Mouse (Mus musculus): ENCODE results near the gene Gm45785. TPM values are rescaled to one million over a fixed set of nuclear protein-coding genes. Genes with fewer than 3 reads are reported as not detected.

Gene Gm45785
- polyA plus RNA-seq, 1 experiment from 2014 or later: 0.18 TPM

GRCm38 (mm10) chr7:140860728-140861127 is 4.6 kb upstream of the Gm45785 start:
- Histone ChIP-seq H3K9ac (ENCODE audit: low read depth, low read length) (no peak overlapping the region), H3K27ac (no peak overlapping the region), H3K4me1 (replicated peaks; ENCODE audit: insufficient read depth, low read length) (peaks cover 10% of the 10 kb centered on the region; the same call in 1 of the 2 replicates), H3K4me3 (replicated peaks; ENCODE audit: low read depth, low read length) (no peak overlapping the region), H3K36me3 (ENCODE audit: insufficient read depth, low read length) (peaks cover 42% of the 10 kb centered on the region), H3K9me3 (replicated peaks; ENCODE audit: low read length) (no peaks in the 10 kb centered on the region), H3K4me2 (ENCODE audit: low read length) (no peak overlapping the region), H3K27me3 (ENCODE audit: insufficient read depth, low read length) (no peaks in the 10 kb centered on the region)
- DNase-seq (ENCODE audit: low spot score) (no peak), ATAC-seq (replicated peaks; ENCODE audit: low FRiP score, low read depth) (no peak)
- WGBS: 89% methylated on average over 5 of the region's 5 CpGs
- TF ChIP-seq CTCF (IDR thresholded peaks at IDR 0.05; ENCODE audit: low read depth): no peak

- no peak for ATAC-seq (replicated peaks; ENCODE audit: low FRiP score, low read depth)
- Histone ChIP-seq H3K27ac (no peak overlapping the region), H3K36me3 (ENCODE audit: insufficient read depth, low read length) (peaks cover 42% of the 10 kb centered on the region), H3K4me1 (replicated peaks; ENCODE audit: insufficient read depth, low read length) (peaks cover 17% of the 10 kb centered on the region; the same call in 1 of the 2 replicates), H3K4me2 (ENCODE audit: low read length) (no peak overlapping the region), H3K27me3 (ENCODE audit: insufficient read depth, low read length) (no peaks in the 10 kb centered on the region), H3K9me3 (replicated peaks; ENCODE audit: low read length) (no peaks in the 10 kb centered on the region), H3K4me3 (replicated peaks; ENCODE audit: low read depth, low read length) (no peak overlapping the region), H3K9ac (ENCODE audit: low read depth, low read length) (no peak overlapping the region)
- 76% methylated on average over 6 of the region's 6 CpGs for WGBS
- no peak for TF ChIP-seq CTCF (IDR thresholded peaks at IDR 0.05; ENCODE audit: low read depth)
- DNase-seq (ENCODE audit: low spot score): no peak
Measured at GRCm38 (mm10) chr7:140859997-140860396, 3.9 kb upstream of the Gm45785 start.

- H3K27me3 ChIP-seq (ENCODE audit: insufficient read depth, low read length): no peaks in the 10 kb centered on the region
- no peak overlapping the region for H3K27ac ChIP-seq
- peak overlapping the region; percentile 90 for H3K9ac ChIP-seq (ENCODE audit: low read depth, low read length)
- DNase-seq (ENCODE audit: low spot score): no peak
- H3K36me3 ChIP-seq (ENCODE audit: insufficient read depth, low read length): peaks cover 34% of the 10 kb centered on the region
- H3K4me2 ChIP-seq (ENCODE audit: low read length): peak overlapping the region; percentile 97
- no peaks in the 10 kb centered on the region for H3K9me3 ChIP-seq (replicated peaks; ENCODE audit: low read length)
- no peak for ATAC-seq (replicated peaks; ENCODE audit: low FRiP score, low read depth)
- no peak for TF ChIP-seq CTCF (IDR thresholded peaks at IDR 0.05; ENCODE audit: low read depth)
- peaks cover 18% of the 10 kb centered on the region; the same call in 1 of the 2 replicates for H3K4me1 ChIP-seq (replicated peaks; ENCODE audit: insufficient read depth, low read length)
- H3K4me3 ChIP-seq (replicated peaks; ENCODE audit: low read depth, low read length): no peak overlapping the region
- WGBS: 95% methylated on average over 8 of the region's 8 CpGs
Measured at GRCm38 (mm10) chr7:140858746-140859145, 2.6 kb upstream of the Gm45785 start.

DNA sequence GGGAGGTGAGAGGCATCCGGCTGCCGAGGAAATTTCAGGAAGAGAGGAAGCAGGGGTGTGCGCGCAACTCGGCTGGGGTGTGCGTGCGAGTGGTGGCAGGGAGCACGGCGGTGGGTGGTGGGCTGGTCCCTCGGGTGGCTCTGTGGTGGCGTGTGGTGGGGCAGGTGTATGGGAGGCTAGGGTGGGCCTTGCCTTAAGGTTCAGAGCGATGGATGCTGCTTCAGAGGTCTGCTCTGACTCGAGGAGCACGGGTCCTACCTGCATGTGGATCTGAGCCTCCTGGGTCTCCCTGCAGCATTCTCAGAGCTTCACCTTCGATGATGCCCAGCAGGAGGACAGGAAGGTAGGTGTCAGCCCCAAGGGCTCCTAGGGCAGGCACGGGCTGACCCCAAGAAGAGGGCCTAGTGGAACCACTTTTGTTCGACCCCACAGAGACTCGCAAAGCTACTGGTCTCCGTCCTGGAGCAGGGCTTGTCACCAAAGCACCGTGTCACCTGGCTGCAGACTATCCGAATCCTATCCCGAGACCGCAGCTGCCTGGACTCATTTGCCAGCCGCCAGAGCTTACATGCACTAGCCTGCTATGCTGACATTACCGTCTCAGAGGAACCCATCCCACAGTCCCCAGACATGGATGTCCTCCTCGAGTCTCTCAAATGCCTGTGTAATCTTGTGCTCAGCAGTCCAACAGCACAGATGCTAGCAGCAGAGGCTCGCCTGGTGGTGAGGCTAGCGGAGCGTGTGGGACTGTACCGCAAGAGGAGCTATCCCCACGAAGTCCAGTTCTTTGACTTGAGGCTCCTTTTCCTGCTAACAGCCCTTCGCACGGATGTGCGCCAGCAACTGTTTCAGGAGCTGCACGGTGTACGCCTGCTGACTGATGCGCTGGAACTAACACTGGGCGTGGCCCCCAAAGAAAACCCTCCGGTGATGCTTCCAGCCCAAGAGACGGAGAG is 1.7 kb upstream of the Gm45785 start, which contains the start of gene Bet1l:
Bet1l (minus strand) TSS at position 28 of the 956 bp plus-strand sequence.
- H3K27ac ChIP-seq: peak within 1 kb of the TSS; percentile 94
- H3K36me3 ChIP-seq (ENCODE audit: insufficient read depth, low read length): peaks cover 34% of the 10 kb centered on the region
- WGBS: 30% methylated on average over 40 of the region's 40 CpGs
- H3K4me3 ChIP-seq (replicated peaks; ENCODE audit: low read depth, low read length): peak within 1 kb of the TSS; percentile 81
- no peak for TF ChIP-seq CTCF (IDR thresholded peaks at IDR 0.05; ENCODE audit: low read depth)
- peak; percentile 26 for DNase-seq (ENCODE audit: low spot score)
- peak within 1 kb of the TSS; percentile 97 for H3K4me2 ChIP-seq (ENCODE audit: low read length)
- no peaks in the 10 kb centered on the region for H3K27me3 ChIP-seq (ENCODE audit: insufficient read depth, low read length)
- no peaks in the 10 kb centered on the region for H3K9me3 ChIP-seq (replicated peaks; ENCODE audit: low read length)
- peak; percentile 19 for ATAC-seq (replicated peaks; ENCODE audit: low FRiP score, low read depth)
- H3K9ac ChIP-seq (ENCODE audit: low read depth, low read length): peak within 1 kb of the TSS; percentile 90
- H3K4me1 ChIP-seq (replicated peaks; ENCODE audit: insufficient read depth, low read length): peaks cover 18% of the 10 kb centered on the region; the same call in 1 of the 2 replicates

DNA sequence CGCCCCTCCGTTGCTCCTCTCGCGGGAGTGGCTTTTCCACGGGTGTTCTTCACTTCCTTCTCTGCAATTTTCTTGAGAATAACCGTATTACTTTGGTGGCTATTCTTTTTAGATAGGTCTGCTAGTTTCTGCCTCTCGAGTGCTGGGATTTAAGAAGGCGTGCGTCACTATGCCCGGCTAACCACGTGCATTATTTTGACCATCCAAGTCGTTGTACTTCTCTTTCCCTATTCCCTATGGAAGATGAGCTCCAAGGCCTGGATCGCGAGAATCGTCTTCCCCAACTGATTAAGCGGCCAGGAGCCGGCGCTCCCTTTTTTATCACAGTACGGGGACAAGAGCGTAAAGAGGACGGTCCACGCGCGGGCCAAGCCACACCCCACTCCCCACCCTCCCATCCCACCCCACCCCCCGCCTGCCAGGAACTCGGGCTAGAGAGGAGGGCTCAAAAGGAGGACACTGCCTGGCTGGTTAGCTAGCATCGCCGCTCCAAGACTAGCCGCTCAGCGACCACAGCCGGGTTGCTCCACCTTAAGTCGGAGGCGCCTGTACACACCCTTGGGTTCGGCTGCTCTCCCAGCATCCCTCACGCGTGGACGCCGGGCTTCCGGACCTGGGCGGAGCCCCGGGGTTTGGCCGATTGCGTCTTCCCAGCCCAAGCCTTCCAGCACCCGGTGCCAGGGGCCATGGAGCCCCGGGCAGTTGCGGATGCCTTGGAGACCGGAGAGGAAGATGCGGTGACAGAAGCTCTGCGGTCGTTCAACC is 836 bp upstream of the Gm45785 start, which contains the start of gene Ric8a:
Ric8a (plus strand) TSS at position 173 of the 765 bp plus-strand sequence.
- Histone ChIP-seq H3K27me3 (ENCODE audit: insufficient read depth, low read length) (no peaks in the 10 kb centered on the region), H3K4me3 (replicated peaks; ENCODE audit: low read depth, low read length) (peak within 1 kb of the TSS; percentile 81), H3K27ac (peak within 1 kb of the TSS; percentile 94), H3K9ac (ENCODE audit: low read depth, low read length) (peak within 1 kb of the TSS; percentile 90), H3K9me3 (replicated peaks; ENCODE audit: low read length) (no peaks in the 10 kb centered on the region), H3K4me2 (ENCODE audit: low read length) (peak within 1 kb of the TSS; percentile 97), H3K4me1 (replicated peaks; ENCODE audit: insufficient read depth, low read length) (peaks cover 18% of the 10 kb centered on the region; the same call in 1 of the 2 replicates), H3K36me3 (ENCODE audit: insufficient read depth, low read length) (peaks cover 36% of the 10 kb centered on the region)
- under 1% methylated on average over 50 of the region's 50 CpGs for WGBS
- peak; percentile 89 for DNase-seq (ENCODE audit: low spot score)
- TF ChIP-seq CTCF (IDR thresholded peaks at IDR 0.05; ENCODE audit: low read depth): no peak
- ATAC-seq (replicated peaks; ENCODE audit: low FRiP score, low read depth): peak; percentile 74

DNA sequence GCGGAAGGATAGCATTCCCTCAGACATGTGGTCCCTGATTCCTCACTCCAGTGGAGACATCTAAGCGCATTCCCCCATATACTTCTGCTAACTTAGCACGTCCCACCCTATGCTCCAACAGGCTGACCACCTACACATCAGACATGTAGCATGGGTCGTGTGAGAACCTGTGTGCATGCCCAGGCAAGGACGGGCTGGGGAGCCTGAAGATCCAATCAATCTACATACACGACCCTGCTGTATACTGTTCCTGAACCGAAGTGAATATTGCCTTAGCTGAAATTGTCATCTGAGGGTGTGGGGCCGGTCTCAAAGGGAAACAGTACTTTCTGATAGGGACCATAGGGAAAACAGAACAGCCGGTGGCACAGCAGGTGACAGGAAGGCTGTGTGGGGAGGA is 950 bp downstream of the Gm45785 start:
- H3K4me2 ChIP-seq (ENCODE audit: low read length): peak overlapping the region; percentile 97
- peaks cover 18% of the 10 kb centered on the region; the same call in 1 of the 2 replicates for H3K4me1 ChIP-seq (replicated peaks; ENCODE audit: insufficient read depth, low read length)
- no peak overlapping the region for H3K27ac ChIP-seq
- peak overlapping the region; percentile 90 for H3K9ac ChIP-seq (ENCODE audit: low read depth, low read length)
- ATAC-seq (replicated peaks; ENCODE audit: low FRiP score, low read depth): no peak
- H3K9me3 ChIP-seq (replicated peaks; ENCODE audit: low read length): no peaks in the 10 kb centered on the region
- H3K36me3 ChIP-seq (ENCODE audit: insufficient read depth, low read length): peaks cover 25% of the 10 kb centered on the region
- peak overlapping the region; percentile 81 for H3K4me3 ChIP-seq (replicated peaks; ENCODE audit: low read depth, low read length)
- DNase-seq (ENCODE audit: low spot score): no peak
- 74% methylated on average over 9 of the region's 9 CpGs for WGBS
- no peak for TF ChIP-seq CTCF (IDR thresholded peaks at IDR 0.05; ENCODE audit: low read depth)
- H3K27me3 ChIP-seq (ENCODE audit: insufficient read depth, low read length): no peaks in the 10 kb centered on the region

Measured in kidney, postnatal 0 days (tissue).